Mouse (Mus musculus): ENCODE data around the gene Tppp3.

- TF ChIP-seq CTCF (IDR thresholded peaks at IDR 0.05; ENCODE audit: extremely low read depth, insufficient read depth, insufficient read length, insufficient replicate concordance) (no peak), POLR2A (IDR thresholded peaks at IDR 0.05; ENCODE audit: low read depth, low read length) (no peak)
Measured at GRCm38 (mm10) chr8:105477792-105478191, 6.5 kb upstream of the Tppp3 start.

All from spleen, adult 2 months (tissue).